Mouse (Mus musculus) liver, embryonic 15.5 days (tissue): ENCODE data around the gene Tbc1d1. TPM values are rescaled to one million over a fixed set of nuclear protein-coding genes. Genes with fewer than 3 reads are reported as not detected.
A peak's percentile ranks its signal among the peaks of the same experiment; 100 is the strongest.

Experiments used
- ATAC-seq: fragments of 200-750 bp; cut with Nextera tagmentation; 2 replicates; pipeline ENCODE4 v1.8.0; 2017; ENCODE audit warnings: moderate number of reproducible peaks, mild to moderate bottlenecking, moderate library complexity; ENCODE audit not compliant: insufficient read depth
- H3K27ac ChIP-seq: fragments of 300-500 bp; sonication (generic); replicated peaks from 2 replicates; pipeline ENCODE4 v1.5.1; 2015; ENCODE audit warnings: mild to moderate bottlenecking, inconsistent platforms
- H3K27me3 ChIP-seq: fragments of 300-500 bp; sonication (generic); 2 replicates; pipeline ENCODE4 v1.6.1; 2015; ENCODE audit warnings: mild to moderate bottlenecking, inconsistent platforms
- H3K36me3 ChIP-seq: fragments of 300-500 bp; sonication (generic); replicated peaks from 2 replicates; pipeline ENCODE4 v1.6.1; 2015; ENCODE audit warnings: moderate library complexity, mild to moderate bottlenecking, inconsistent platforms
- H3K4me1 ChIP-seq: fragments of 300-500 bp; sonication (generic); replicated peaks from 2 replicates; pipeline ENCODE4 v1.6.1; 2015; ENCODE audit warnings: inconsistent platforms
- H3K4me2 ChIP-seq: fragments of 300-500 bp; sonication (generic); 2 replicates; pipeline ENCODE4 v1.6.1; 2015; ENCODE audit warnings: moderate library complexity, mild to moderate bottlenecking, inconsistent platforms
- H3K4me3 ChIP-seq: fragments of 300-500 bp; sonication (generic); replicated peaks from 2 replicates; pipeline ENCODE4 v1.5.1; 2015; ENCODE audit warnings: mild to moderate bottlenecking, inconsistent platforms
- H3K9ac ChIP-seq: fragments of 300-500 bp; sonication (generic); 2 replicates; pipeline ENCODE4 v1.6.1; 2015; ENCODE audit warnings: moderate library complexity, mild to moderate bottlenecking, inconsistent platforms
- H3K9me3 ChIP-seq: fragments of 300-500 bp; sonication (generic); replicated peaks from 2 replicates; pipeline ENCODE4 v1.6.1; 2016; ENCODE audit warnings: inconsistent platforms
- WGBS: fragments of 180-500 bp; shearing (Covaris S2); methylation state at CpG from one replicate; pipeline ENCODE4 v1.1.7; 2015; ENCODE audit warnings: mixed read lengths; ENCODE audit not compliant: insufficient replicate concordance; 5-methylcytosine and 5-hydroxymethylcytosine counted together
- polyA plus RNA-seq: library from polyadenylated mRNA; unstranded; fragments of >200 nt; fragmentation: Nextera tagmentation; extraction: Ambion mirVana; gene quantifications from 2 replicates; pipeline ENCODE4 v1.2.1, GENCODE M21; 2015

Tbc1d1 gene
- polyA plus RNA-seq, 1 experiment from 2014 or later = 5.7 TPM

- no peak overlapping the region for H3K4me3 ChIP-seq
- no peak overlapping the region for H3K9ac ChIP-seq
- peaks cover 29% of the 10 kb centered on the region for H3K4me1 ChIP-seq
- H3K4me2 ChIP-seq = no peak overlapping the region
- no peaks in the 10 kb centered on the region for H3K9me3 ChIP-seq
- H3K27ac ChIP-seq = no peak overlapping the region
- no peaks in the 10 kb centered on the region for H3K27me3 ChIP-seq
- no peak for ATAC-seq
- WGBS = 67% methylated on average over 3 of the region's 3 CpGs
- no peaks in the 10 kb centered on the region for H3K36me3 ChIP-seq
These were observed 185.6 kb downstream of the Tbc1d1 start for GRCm38 (mm10) chr5:64341671-64342070.

DNA sequence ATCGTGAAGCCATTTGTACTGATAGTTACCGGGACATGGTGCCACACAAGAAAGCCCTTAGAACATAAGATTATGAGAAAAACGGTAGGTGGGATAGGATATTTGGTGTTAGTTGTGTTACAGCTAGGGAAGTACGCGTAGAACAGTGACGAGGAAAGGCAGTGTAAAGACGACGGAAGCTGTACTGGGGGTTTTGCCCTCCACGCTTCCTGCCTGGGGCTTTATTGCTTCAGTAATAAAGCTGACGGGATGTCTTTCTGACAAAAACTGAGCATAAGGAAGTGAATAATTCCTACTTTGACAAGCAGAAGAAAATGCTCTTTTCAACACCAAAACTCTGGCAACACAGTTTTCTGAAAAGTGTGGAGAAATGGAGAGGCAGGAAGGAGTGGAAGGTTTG, 186.0 kb downstream of the Tbc1d1 start:
- Histone ChIP-seq H3K4me1 (peaks cover 25% of the 10 kb centered on the region), H3K27me3 (no peaks in the 10 kb centered on the region), H3K36me3 (no peaks in the 10 kb centered on the region), H3K9me3 (no peaks in the 10 kb centered on the region), H3K4me3 (no peak overlapping the region), H3K9ac (no peak overlapping the region), H3K4me2 (no peak overlapping the region), H3K27ac (0 out of 2 replicates have a peak overlapping the region, but pooled peaks have one; percentile 14)
- WGBS = 50% methylated on average over 10 of the region's 10 CpGs
- no peak for ATAC-seq

- 33% methylated on average over 5 of the region's 5 CpGs for WGBS
- peaks cover 22% of the 10 kb centered on the region for H3K4me1 ChIP-seq
- peak overlapping the region; percentile 67 for H3K27ac ChIP-seq
- no peaks in the 10 kb centered on the region for H3K9me3 ChIP-seq
- no peaks in the 10 kb centered on the region for H3K36me3 ChIP-seq
- H3K27me3 ChIP-seq = no peaks in the 10 kb centered on the region
- no peak overlapping the region for H3K4me3 ChIP-seq
- H3K4me2 ChIP-seq = no peak overlapping the region
- ATAC-seq = peak; percentile 27; the same call in 1 of the 2 replicates
- no peak overlapping the region for H3K9ac ChIP-seq
These were observed 188.0 kb downstream of the Tbc1d1 start for GRCm38 (mm10) chr5:64343972-64344700.

GRCm38 (mm10) chr5:64345181-64345735, 189.2 kb downstream of the Tbc1d1 start:
- ATAC-seq = peak; percentile 79
- Histone ChIP-seq H3K36me3 (0 out of 2 replicates have a peak, but pooled peaks cover 3% of the 10 kb centered on the region), H3K27ac (peak overlapping the region; percentile 67), H3K9ac (no peak overlapping the region), H3K27me3 (no peaks in the 10 kb centered on the region), H3K9me3 (no peaks in the 10 kb centered on the region), H3K4me1 (peaks cover 22% of the 10 kb centered on the region), H3K4me3 (no peak overlapping the region), H3K4me2 (no peak overlapping the region)
- 71% methylated on average over 16 of the region's 16 CpGs for WGBS

- no peak overlapping the region for H3K4me3 ChIP-seq
- no peak overlapping the region for H3K9ac ChIP-seq
- peaks cover 22% of the 10 kb centered on the region for H3K4me1 ChIP-seq
- H3K27ac ChIP-seq = peak overlapping the region; percentile 56
- H3K4me2 ChIP-seq = no peak overlapping the region
- WGBS = 64% methylated on average over 7 of the region's 7 CpGs
- H3K36me3 ChIP-seq = 0 out of 2 replicates have a peak, but pooled peaks cover 3% of the 10 kb centered on the region
- ATAC-seq = 0 out of 2 replicates have a peak, but pooled peaks have one; percentile 23
- H3K27me3 ChIP-seq = no peaks in the 10 kb centered on the region
- no peaks in the 10 kb centered on the region for H3K9me3 ChIP-seq
These were observed 189.7 kb downstream of the Tbc1d1 start for GRCm38 (mm10) chr5:64345761-64346160.

DNA sequence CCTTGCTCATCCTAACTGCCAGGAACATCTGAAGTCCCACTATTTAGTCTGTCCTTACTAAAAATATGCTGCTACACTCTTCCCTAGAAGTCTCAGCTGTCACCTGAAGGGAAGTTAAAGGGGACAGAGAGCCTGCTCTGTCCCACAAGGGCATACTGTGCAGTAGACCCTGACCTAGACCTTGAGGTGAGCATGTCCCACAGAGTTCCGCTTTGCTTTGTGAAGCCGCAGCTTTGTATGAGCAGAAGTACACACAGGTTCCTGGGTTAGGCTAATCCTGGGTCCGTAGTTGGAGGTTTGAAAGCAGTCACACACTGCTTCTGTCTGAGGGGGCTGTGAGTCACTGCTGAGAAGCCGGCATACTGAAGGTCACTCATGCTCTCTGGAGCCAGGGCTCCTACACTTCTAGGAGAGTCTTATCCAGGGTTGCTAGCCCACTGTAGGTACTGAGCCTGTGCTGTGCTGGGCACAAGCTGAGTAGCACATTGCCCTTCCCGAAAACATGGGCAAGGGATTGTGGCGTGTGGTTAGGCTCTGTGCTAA, 190.3 kb downstream of the Tbc1d1 start:
- no peaks in the 10 kb centered on the region for H3K27me3 ChIP-seq
- H3K9me3 ChIP-seq = no peaks in the 10 kb centered on the region
- H3K9ac ChIP-seq = no peak overlapping the region
- H3K4me3 ChIP-seq = no peak overlapping the region
- H3K4me1 ChIP-seq = peaks cover 22% of the 10 kb centered on the region
- WGBS = 75% methylated on average over 6 of the region's 6 CpGs
- no peak for ATAC-seq
- H3K27ac ChIP-seq = peak overlapping the region; percentile 56
- 0 out of 2 replicates have a peak, but pooled peaks cover 3% of the 10 kb centered on the region for H3K36me3 ChIP-seq
- H3K4me2 ChIP-seq = no peak overlapping the region

- H3K4me3 ChIP-seq = no peak overlapping the region
- no peaks in the 10 kb centered on the region for H3K9me3 ChIP-seq
- H3K36me3 ChIP-seq = 0 out of 2 replicates have a peak, but pooled peaks cover 3% of the 10 kb centered on the region
- no peaks in the 10 kb centered on the region for H3K27me3 ChIP-seq
- no peak overlapping the region for H3K4me2 ChIP-seq
- 80% methylated on average over 2 of the region's 2 CpGs for WGBS
- no peak overlapping the region for H3K27ac ChIP-seq
- peaks cover 19% of the 10 kb centered on the region for H3K4me1 ChIP-seq
- ATAC-seq = no peak
- H3K9ac ChIP-seq = no peak overlapping the region
These were observed 192.1 kb downstream of the Tbc1d1 start for GRCm38 (mm10) chr5:64348166-64348565.

GRCm38 (mm10) chr5:64348780-64349179, 192.7 kb downstream of the Tbc1d1 start:
- Histone ChIP-seq H3K27ac (no peak overlapping the region), H3K4me2 (no peak overlapping the region), H3K9me3 (no peaks in the 10 kb centered on the region), H3K9ac (no peak overlapping the region), H3K4me1 (peaks cover 16% of the 10 kb centered on the region), H3K36me3 (0 out of 2 replicates have a peak, but pooled peaks cover 3% of the 10 kb centered on the region), H3K4me3 (no peak overlapping the region), H3K27me3 (no peaks in the 10 kb centered on the region)
- no peak for ATAC-seq
- WGBS = 77% methylated on average over 8 of the region's 8 CpGs

DNA sequence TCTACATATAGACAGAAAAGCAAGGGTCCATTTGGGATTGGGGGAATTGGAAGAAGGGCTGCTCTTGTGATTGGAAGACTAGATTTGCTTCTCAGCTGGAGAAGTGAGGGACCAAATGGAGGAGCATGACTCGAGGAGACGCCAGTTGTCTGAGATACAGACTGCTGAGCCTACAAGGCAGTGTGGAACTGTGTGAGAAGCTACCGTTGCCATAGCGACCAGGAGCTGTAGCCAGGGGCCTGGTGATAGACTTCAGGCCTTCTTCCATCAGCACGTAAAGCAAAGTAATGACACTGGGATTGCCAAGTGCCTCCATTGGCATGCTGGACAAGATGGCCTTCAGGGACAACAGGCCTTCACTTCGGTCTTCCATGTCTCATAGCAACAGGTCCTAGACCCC, 195.9 kb downstream of the Tbc1d1 start:
- no peaks in the 10 kb centered on the region for H3K9me3 ChIP-seq
- 0 out of 2 replicates have a peak, but pooled peaks cover 3% of the 10 kb centered on the region for H3K36me3 ChIP-seq
- H3K27me3 ChIP-seq = no peaks in the 10 kb centered on the region
- H3K9ac ChIP-seq = no peak overlapping the region
- no peak overlapping the region for H3K27ac ChIP-seq
- no peak for ATAC-seq
- H3K4me1 ChIP-seq = 0 out of 2 replicates have a peak, but pooled peaks cover 6% of the 10 kb centered on the region
- WGBS = 74% methylated on average over 6 of the region's 6 CpGs
- H3K4me3 ChIP-seq = no peak overlapping the region
- no peak overlapping the region for H3K4me2 ChIP-seq

- Histone ChIP-seq H3K27me3 (0 out of 2 replicates have a peak, but pooled peaks cover 5% of the 10 kb centered on the region), H3K9ac (no peak overlapping the region), H3K9me3 (no peaks in the 10 kb centered on the region), H3K4me1 (peaks cover 24% of the 10 kb centered on the region), H3K27ac (no peak overlapping the region), H3K4me3 (no peak overlapping the region), H3K36me3 (no peaks in the 10 kb centered on the region), H3K4me2 (no peak overlapping the region)
- 73% methylated on average over 18 of the region's 18 CpGs for WGBS
- no peak for ATAC-seq
These were observed 202.8 kb downstream of the Tbc1d1 start for GRCm38 (mm10) chr5:64358639-64359584.
